Mouse (Mus musculus) heart, postnatal 0 days (tissue): ENCODE measurements around the gene Slco4a1. TPM values are rescaled to one million over a fixed set of nuclear protein-coding genes. Genes with fewer than 3 reads are reported as not detected.

Experiments
- ATAC-seq: fragments of 200-750 bp; cut with Nextera tagmentation; 2 replicates; pipeline ENCODE4 v1.8.0; 2017; ENCODE audit warnings: low read depth, moderate number of reproducible peaks, moderate library complexity; ENCODE audit not compliant: insufficient read depth
- DNase-seq: peaks from one replicate; pipeline ENCODE4 v3.0.0-alpha.2; 2016; ENCODE audit warnings: low spot score
- H3K27ac ChIP-seq: fragments of 300-500 bp; sonication (generic); 2 replicates; pipeline ENCODE4 v1.5.1; 2014; ENCODE audit warnings: low read depth, mild to moderate bottlenecking
- H3K27me3 ChIP-seq: fragments of 300-500 bp; sonication (generic); 2 replicates; pipeline ENCODE4 v1.6.1; 2014; ENCODE audit warnings: low read length, mixed read lengths; ENCODE audit not compliant: control insufficient read depth, insufficient read depth
- H3K36me3 ChIP-seq: fragments of 300-500 bp; sonication (generic); replicated peaks from 2 replicates; pipeline ENCODE4 v1.6.1; 2014; ENCODE audit warnings: low read length, mixed read lengths; ENCODE audit not compliant: control insufficient read depth, insufficient read depth
- H3K4me1 ChIP-seq: fragments of 300-500 bp; sonication (generic); 2 replicates; pipeline ENCODE4 v1.6.1; 2014; ENCODE audit warnings: antibody characterized with exemption; ENCODE audit not compliant: control insufficient read depth, insufficient read depth
- H3K4me2 ChIP-seq: fragments of 300-500 bp; sonication (generic); 2 replicates; pipeline ENCODE4 v1.6.1; 2014; ENCODE audit warnings: low read depth, mild to moderate bottlenecking, low read length, moderate library complexity
- H3K4me3 ChIP-seq: fragments of 300-500 bp; sonication (generic); 2 replicates; pipeline ENCODE4 v1.5.1; 2014; ENCODE audit warnings: low read depth, low read length
- H3K9ac ChIP-seq: fragments of 300-500 bp; sonication (generic); replicated peaks from 2 replicates; pipeline ENCODE4 v1.6.1; 2014; ENCODE audit warnings: low read depth, low read length, mixed read lengths
- H3K9me3 ChIP-seq: fragments of 300-500 bp; sonication (generic); replicated peaks from 2 replicates; pipeline ENCODE4 v1.6.1; 2016; ENCODE audit warnings: low read length; ENCODE audit not compliant: control insufficient read depth
- CTCF ChIP-seq: IDR thresholded peaks from 2 replicates; pipeline ENCODE4 v1.5.1; 2016; ENCODE audit warnings: antibody characterized with exemption, control low read depth, low read depth
- EP300 ChIP-seq: IDR thresholded peaks from 2 replicates; pipeline ENCODE4 v1.6.1; 2016; ENCODE audit warnings: antibody characterized with exemption, low read depth
- WGBS: fragments of 180-500 bp; shearing (Covaris S2); extraction: QIAGEN DNeasy Blood & Tissue Kit; methylation state at CpG from one replicate; pipeline ENCODE4 v1.1.7; 2014; 5-methylcytosine and 5-hydroxymethylcytosine counted together
- polyA plus RNA-seq: library from polyadenylated mRNA; unstranded; fragments of >200 nt; fragmentation: Nextera tagmentation; extraction: Ambion mirVana; gene quantifications from 2 replicates; pipeline ENCODE4 v1.2.1, GENCODE M21; 2015
- total RNA-seq: library from RNA; depleted of rRNA; stranded (reverse); fragments of >200 nt; gene quantifications from 2 replicates; pipeline ENCODE4 v1.2.3, GENCODE M21; 2014; ENCODE audit warnings: low replicate concordance

Gene Slco4a1
- total and polyA plus RNA-seq, 2 experiments from 2014 or later: not detected

DNA sequence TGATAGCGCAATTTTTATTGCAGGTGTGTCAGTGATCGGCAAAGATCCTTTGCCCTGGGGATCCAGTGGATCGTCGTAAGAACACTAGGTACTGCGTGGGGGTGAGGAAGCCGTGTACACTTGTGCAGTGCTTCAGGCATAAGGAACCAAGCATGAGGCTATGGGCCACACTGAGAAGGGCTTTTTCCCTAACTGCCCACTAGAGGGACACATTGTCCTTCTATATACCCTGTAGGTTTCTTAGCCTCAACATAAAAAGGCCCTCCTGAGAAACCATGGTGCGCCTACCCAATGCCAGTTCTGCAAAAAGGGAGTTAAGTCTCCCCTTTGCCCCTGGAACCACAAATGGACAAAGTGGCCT, 17.0 kb downstream of the Slco4a1 start:
- Histone ChIP-seq H3K4me1 (no peaks in the 10 kb centered on the region), H3K27me3 (no peaks in the 10 kb centered on the region), H3K4me2 (no peak overlapping the region), H3K36me3 (no peaks in the 10 kb centered on the region), H3K4me3 (no peak overlapping the region), H3K9me3 (no peaks in the 10 kb centered on the region), H3K27ac (no peak overlapping the region), H3K9ac (no peak overlapping the region)
- DNase-seq (peak; percentile 78), ATAC-seq (peak; percentile 77)
- WGBS: 38% methylated on average over 7 of the region's 7 CpGs
- TF ChIP-seq CTCF (peak; percentile 73), EP300 (no peak)

DNA sequence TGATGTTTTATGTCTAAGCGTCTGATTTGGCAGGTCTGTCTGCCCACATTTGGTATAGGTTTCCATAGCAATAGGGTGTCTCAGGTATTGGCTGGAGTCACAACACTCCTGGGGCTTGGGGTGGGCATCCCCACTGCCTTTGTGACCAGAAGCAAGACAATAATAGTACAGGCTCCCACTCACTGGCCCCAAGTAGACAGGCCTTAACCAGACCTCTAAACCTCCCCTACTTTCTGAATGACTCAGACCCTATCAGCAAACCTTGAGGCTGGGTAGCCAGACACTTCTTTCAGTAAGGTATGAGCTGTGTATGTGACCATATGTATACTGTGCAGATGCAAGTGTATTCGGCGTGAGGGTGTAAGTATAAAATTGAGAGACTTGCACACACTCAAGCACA, 18.8 kb downstream of the Slco4a1 start:
- Histone ChIP-seq H3K27me3 (no peaks in the 10 kb centered on the region), H3K36me3 (no peaks in the 10 kb centered on the region), H3K9ac (no peak overlapping the region), H3K9me3 (no peaks in the 10 kb centered on the region), H3K4me2 (no peak overlapping the region), H3K4me1 (no peaks in the 10 kb centered on the region), H3K4me3 (no peak overlapping the region), H3K27ac (no peak overlapping the region)
- ATAC-seq (no peak), DNase-seq (no peak)
- no peak for TF ChIP-seq EP300
- TF ChIP-seq CTCF: no peak
- 89% methylated on average over 3 of the region's 3 CpGs for WGBS

- Histone ChIP-seq H3K9ac (no peak overlapping the region), H3K4me2 (no peak overlapping the region), H3K27me3 (peaks cover 26% of the 10 kb centered on the region; the same call in 1 of the 2 replicates), H3K27ac (no peak overlapping the region), H3K9me3 (0 out of 2 replicates have a peak, but pooled peaks cover 3% of the 10 kb centered on the region), H3K36me3 (no peaks in the 10 kb centered on the region), H3K4me3 (no peak overlapping the region), H3K4me1 (no peaks in the 10 kb centered on the region)
- 37% methylated on average over 16 of the region's 16 CpGs for WGBS
- no peak for ATAC-seq
- DNase-seq: no peak
- TF ChIP-seq CTCF (no peak), EP300 (no peak)
These were observed 26.2 kb downstream of the Slco4a1 start for GRCm38 (mm10) chr2:180482274-180482673.

DNA sequence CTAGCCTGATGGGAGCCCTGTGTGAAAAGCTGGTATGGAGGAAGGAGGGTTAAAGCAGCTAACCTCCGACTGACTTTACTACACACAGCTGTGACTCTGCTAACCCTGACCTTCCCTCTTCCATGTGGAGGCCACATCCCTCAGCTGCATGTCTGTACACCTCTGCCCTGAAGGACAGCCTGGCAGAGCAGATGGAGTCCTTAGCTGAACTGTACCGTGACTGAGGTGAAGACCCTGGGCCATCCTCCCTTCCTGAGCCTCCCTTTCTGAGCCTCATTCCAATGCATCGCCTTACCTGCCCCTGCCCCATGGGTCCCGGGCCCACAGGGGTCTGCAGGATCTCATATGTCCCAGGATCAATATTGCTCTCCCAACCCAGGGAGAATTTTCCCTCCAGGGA, 28.8 kb downstream of the Slco4a1 start:
- H3K27ac ChIP-seq: no peak overlapping the region
- 69% methylated on average over 4 of the region's 4 CpGs for WGBS
- DNase-seq (no peak), ATAC-seq (no peak)
- TF ChIP-seq EP300: no peak
- no peak for TF ChIP-seq CTCF
- H3K36me3 ChIP-seq: no peaks in the 10 kb centered on the region
- H3K4me3 ChIP-seq: no peak overlapping the region
- no peak overlapping the region for H3K9ac ChIP-seq
- peaks cover 26% of the 10 kb centered on the region; the same call in 1 of the 2 replicates for H3K27me3 ChIP-seq
- no peak overlapping the region for H3K4me2 ChIP-seq
- H3K9me3 ChIP-seq: 0 out of 2 replicates have a peak, but pooled peaks cover 3% of the 10 kb centered on the region
- no peaks in the 10 kb centered on the region for H3K4me1 ChIP-seq

GRCm38 (mm10) chr2:180485306-180485705, 29.3 kb downstream of the Slco4a1 start:
- no peak overlapping the region for H3K27ac ChIP-seq
- H3K4me3 ChIP-seq: no peak overlapping the region
- no peak for DNase-seq
- TF ChIP-seq CTCF (no peak), EP300 (no peak)
- no peaks in the 10 kb centered on the region for H3K36me3 ChIP-seq
- peaks cover 26% of the 10 kb centered on the region; the same call in 1 of the 2 replicates for H3K27me3 ChIP-seq
- ATAC-seq: no peak
- no peaks in the 10 kb centered on the region for H3K4me1 ChIP-seq
- 0 out of 2 replicates have a peak, but pooled peaks cover 3% of the 10 kb centered on the region for H3K9me3 ChIP-seq
- no peak overlapping the region for H3K4me2 ChIP-seq
- H3K9ac ChIP-seq: no peak overlapping the region
- WGBS: 79% methylated on average over 3 of the region's 3 CpGs

DNA sequence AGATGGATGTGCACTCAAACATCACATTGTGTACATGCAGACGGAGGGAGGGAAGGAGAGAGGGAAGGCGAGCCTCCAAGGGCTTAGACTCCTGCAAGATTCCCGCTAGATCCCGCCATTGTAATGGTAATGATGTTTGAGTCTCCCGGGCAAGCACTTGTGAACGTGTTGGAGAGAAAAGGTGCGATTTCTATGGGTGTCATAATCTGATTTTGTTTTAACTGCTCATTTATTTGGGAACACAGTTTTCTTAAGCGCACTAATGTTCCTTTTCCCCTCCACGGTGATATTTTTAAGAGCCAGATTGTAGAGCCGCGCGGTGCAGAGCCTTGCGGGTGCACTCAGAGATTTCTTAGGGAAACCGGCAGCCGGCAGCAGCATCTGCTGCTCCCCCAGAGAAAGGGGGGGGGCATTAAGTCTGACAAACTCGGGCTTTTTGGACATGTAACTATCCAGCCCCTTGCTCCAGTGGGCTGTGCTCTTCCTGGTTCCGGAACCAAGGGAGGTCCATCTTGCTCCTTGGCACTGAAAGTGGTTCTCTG, 32.2 kb downstream of the Slco4a1 start:
- DNase-seq (no peak), ATAC-seq (no peak)
- no peak overlapping the region for H3K4me3 ChIP-seq
- H3K4me1 ChIP-seq: peaks cover 3% of the 10 kb centered on the region; the same call in 1 of the 2 replicates
- TF ChIP-seq EP300: no peak
- H3K9ac ChIP-seq: no peak overlapping the region
- H3K27me3 ChIP-seq: 0 out of 2 replicates have a peak, but pooled peaks cover 5% of the 10 kb centered on the region
- H3K27ac ChIP-seq: no peak overlapping the region
- H3K9me3 ChIP-seq: 0 out of 2 replicates have a peak, but pooled peaks cover 3% of the 10 kb centered on the region
- no peaks in the 10 kb centered on the region for H3K36me3 ChIP-seq
- whole genome bisulfite sequencing: 19% methylated on average over 17 of the region's 17 CpGs
- H3K4me2 ChIP-seq: no peak overlapping the region
